25 mouse cellular contexts compared by ENCODE assay signal in the genomic region with DNA sequence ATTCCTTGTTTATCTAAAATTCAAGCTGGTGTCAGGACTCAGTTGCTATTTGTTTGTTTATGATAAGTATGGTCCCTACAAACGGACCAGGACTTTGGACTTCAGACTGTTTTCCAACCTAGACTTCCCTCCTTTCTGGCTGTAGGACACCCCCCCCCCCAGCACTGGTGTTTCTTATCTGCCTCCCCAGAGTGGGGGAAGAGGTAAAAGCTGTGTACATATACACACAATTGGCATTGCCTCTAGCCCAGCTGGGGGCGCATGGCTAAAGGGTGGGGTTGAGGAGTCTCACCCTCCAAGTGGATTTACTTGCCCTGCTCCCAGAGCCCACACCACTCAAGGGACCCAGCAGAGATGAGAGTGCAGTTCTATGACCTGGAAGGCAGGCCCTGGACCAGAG. TPM values are rescaled to one million over a fixed set of nuclear protein-coding genes. Genes with fewer than 3 reads are reported as not detected.
DNase-seq lines count a peak whose midpoint lies in the region; ATAC-seq and TF ChIP-seq lines count a peak whose summit lies in the region.
"Had no signal": no experiment of that assay in that cellular context is flagged by ENCODE, and none has a peak within 500 bp of the region (broad histone marks: within the 10 kb centered on the region; RNA-seq: fewer than 3 reads in every experiment).

No protein-coding gene starts in this region.

- no peaks in the 10 kb centered on the region for H3K9me3 ChIP-seq in heart, embryonic 14.5 days (ENCODE audit: control insufficient read depth, low read length)
- no peaks in the 10 kb centered on the region for H3K9me3 ChIP-seq in E14TG2a.4 (ENCODE audit: low read length)
- no peaks in the 10 kb centered on the region for H3K9me3 ChIP-seq in ES-E14 (ENCODE audit: control insufficient read depth, insufficient read depth, low read depth, low read length)
- H3K9me3 ChIP-seq in liver, postnatal 0 days (ENCODE audit: low read length) = no peaks in the 10 kb centered on the region
- no peaks in the 10 kb centered on the region for H3K9me3 ChIP-seq in embryonic facial prominence, embryonic 10.5 days
- H3K9me3 ChIP-seq: hindbrain, embryonic 15.5 days; limb, embryonic 10.5 days; midbrain, embryonic 13.5 days; neural tube, embryonic 13.5 days had no signal

- H3K9ac ChIP-seq in heart, embryonic 14.5 days (ENCODE audit: low read length) = no peak overlapping the region
- peak overlapping the region; percentile 42; the same call in 1 of the 2 replicates for H3K9ac ChIP-seq in ES-E14 (ENCODE audit: insufficient read depth, low read depth, low read length, poor library complexity, severe bottlenecking)
- no peak overlapping the region for H3K9ac ChIP-seq in liver, postnatal 0 days (replicated peaks)
- H3K9ac ChIP-seq: forebrain, postnatal 0 days; hindbrain, embryonic 15.5 days; liver, embryonic 14.5 days; midbrain, embryonic 13.5 days; neural tube, embryonic 13.5 days had no signal

- no peaks in the 10 kb centered on the region for H3K36me3 ChIP-seq in heart, embryonic 14.5 days (ENCODE audit: control insufficient read depth, insufficient read depth, low read length)
- H3K36me3 ChIP-seq in E14TG2a.4 (ENCODE audit: insufficient read depth, low read length) (peaks cover 4% of the 10 kb centered on the region; the same call in 1 of the 2 replicates), ES-E14 (ENCODE audit: control insufficient read depth, insufficient read depth, low read length, poor library complexity, severe bottlenecking) (no peaks in the 10 kb centered on the region)
- no peaks in the 10 kb centered on the region for H3K36me3 ChIP-seq in liver, postnatal 0 days (replicated peaks; ENCODE audit: insufficient read depth, low read length)
- no peaks in the 10 kb centered on the region for H3K36me3 ChIP-seq in embryonic facial prominence, embryonic 10.5 days (replicated peaks)
- H3K36me3 ChIP-seq: hindbrain, embryonic 15.5 days; limb, embryonic 10.5 days; midbrain, embryonic 13.5 days; neural tube, embryonic 13.5 days had no signal

- no peak for DNase-seq in heart, adult 8-10 months (ENCODE audit: low spot score)
- no peak for DNase-seq in ES-E14 (ENCODE audit: low read depth, low spot score)
- DNase-seq in liver, postnatal 0 days = no peak
- DNase-seq in embryonic facial prominence, embryonic 10.5 days (ENCODE audit: low spot score) = no peak
- DNase-seq in lung, postnatal 10 days = no peak
- DNase-seq in layer of hippocampus, adult 9-11 months = no peak
- DNase-seq: adrenal gland, postnatal 14 days; B cell, adult 2 months; cerebellum, adult 11 months; cerebellum, postnatal 14 days; forebrain, postnatal 0 days; kidney, adult 18-20 months; kidney, postnatal 36 days; right cerebral cortex, adult 18-20 months; thymus, adult 2 months had no signal

- WGBS in heart, embryonic 14.5 days = 54% methylated on average over 2 of the region's 2 CpGs
- 57% methylated on average over 2 of the region's 2 CpGs for whole genome bisulfite sequencing in liver, postnatal 0 days (ENCODE audit: insufficient replicate concordance)
- WGBS in embryonic facial prominence, embryonic 10.5 days = 88% methylated on average over 2 of the region's 2 CpGs

- no peak overlapping the region for H3K4me3 ChIP-seq in heart, embryonic 14.5 days (ENCODE audit: control insufficient read depth in 1 of 2, insufficient read depth in 1 of 2, low read depth in 1 of 2, low read length in 2 of 2)
- H3K4me3 ChIP-seq in E14TG2a.4 (replicated peaks; ENCODE audit: low read length) (peak overlapping the region; percentile 71), ES-E14 (ENCODE audit: insufficient read depth in 1 of 2, low read depth in 1 of 2, low read length in 2 of 2, poor library complexity in 1 of 2, severe bottlenecking in 1 of 2) (peak overlapping the region; percentile 14 to 51; a peak in 3 of 4 replicates)
- no peak overlapping the region for H3K4me3 ChIP-seq in liver, postnatal 0 days (ENCODE audit: low read depth, low read length)
- no peak overlapping the region for H3K4me3 ChIP-seq in embryonic facial prominence, embryonic 10.5 days
- H3K4me3 ChIP-seq: hindbrain, embryonic 15.5 days; limb, embryonic 10.5 days; midbrain, embryonic 13.5 days; neural tube, embryonic 13.5 days had no signal

- H3K4me2 ChIP-seq in heart, embryonic 14.5 days (ENCODE audit: low read length) = no peak overlapping the region
- H3K4me2 ChIP-seq in liver, postnatal 0 days (ENCODE audit: low read depth, low read length) = no peak overlapping the region
- H3K4me2 ChIP-seq: hindbrain, embryonic 15.5 days; midbrain, embryonic 13.5 days; neural tube, embryonic 13.5 days had no signal

- no peaks in the 10 kb centered on the region for H3K27me3 ChIP-seq in heart, embryonic 14.5 days (ENCODE audit: control insufficient read depth, insufficient read depth, low read length)
- no peaks in the 10 kb centered on the region for H3K27me3 ChIP-seq in E14TG2a.4 (ENCODE audit: insufficient read depth, low read length)
- H3K27me3 ChIP-seq in liver, postnatal 0 days (ENCODE audit: insufficient read depth, low read length) = no peaks in the 10 kb centered on the region
- no peaks in the 10 kb centered on the region for H3K27me3 ChIP-seq in embryonic facial prominence, embryonic 10.5 days (replicated peaks; ENCODE audit: low read depth, poor library complexity, severe bottlenecking)
- H3K27me3 ChIP-seq: hindbrain, embryonic 15.5 days; midbrain, embryonic 13.5 days; neural tube, embryonic 13.5 days; Patski had no signal

- no peak overlapping the region for H3K27ac ChIP-seq in heart, embryonic 14.5 days (replicated peaks in 1 of 2; ENCODE audit: control insufficient read depth in 1 of 2, insufficient read depth in 1 of 2, low read depth in 2 of 2, low read length in 2 of 2)
- peak overlapping the region; percentile 87 for H3K27ac ChIP-seq in ES-E14 (ENCODE audit: insufficient read depth, low read depth, low read length, poor library complexity, severe bottlenecking)
- H3K27ac ChIP-seq in liver, postnatal 0 days (ENCODE audit: low read depth) = no peak overlapping the region
- no peak overlapping the region for H3K27ac ChIP-seq in embryonic facial prominence, embryonic 10.5 days (replicated peaks)
- H3K27ac ChIP-seq: hindbrain, embryonic 15.5 days; limb, embryonic 10.5 days; liver, embryonic 14.5 days; midbrain, embryonic 13.5 days; neural tube, embryonic 13.5 days had no signal

- in situ Hi-C loops in ES-E14 (cut with MboI; ENCODE audit: low sequenced_read_pairs in 2 of 2, unreplicated experiment in 2 of 2) = no loop called here

- peaks cover 0 to 2% of the 10 kb centered on the region in 2 experiments; a peak in 2 of 4 replicates for H3K4me1 ChIP-seq in heart, embryonic 14.5 days (ENCODE audit: control insufficient read depth in 2 of 2, insufficient read depth in 2 of 2, low read length in 2 of 2)
- H3K4me1 ChIP-seq in E14TG2a.4 (replicated peaks; ENCODE audit: low read depth, low read length) = peaks cover 62% of the 10 kb centered on the region
- H3K4me1 ChIP-seq in ES-E14 (ENCODE audit: control insufficient read depth in 2 of 2, insufficient read depth in 2 of 2, low read length in 2 of 2, poor library complexity in 1 of 2) = peaks cover 5 to 17% of the 10 kb centered on the region in 2 experiments; a peak in 3 of 4 replicates
- peaks cover 12% of the 10 kb centered on the region for H3K4me1 ChIP-seq in liver, postnatal 0 days (ENCODE audit: insufficient read depth)
- 0 out of 2 replicates have a peak, but pooled peaks cover 5% of the 10 kb centered on the region for H3K4me1 ChIP-seq in embryonic facial prominence, embryonic 10.5 days
- H3K4me1 ChIP-seq: hindbrain, embryonic 15.5 days; midbrain, embryonic 13.5 days; neural tube, embryonic 13.5 days had no signal

- 0 out of 2 replicates have a peak, but pooled peaks have one; percentile 26 for ATAC-seq in heart, embryonic 14.5 days (ENCODE audit: insufficient number of reproducible peaks, insufficient read depth, low FRiP score, low read depth)
- peak; percentile 73 for ATAC-seq in liver, postnatal 0 days
- ATAC-seq: forebrain, postnatal 0 days; midbrain, embryonic 13.5 days; Patski had no signal

- no peak for TF ChIP-seq CTCF in E14TG2a.4 (conservative IDR thresholded peaks at IDR 0.05; ENCODE audit: low read length)
- TF ChIP-seq CTCF in liver, postnatal 0 days (IDR thresholded peaks at IDR 0.05; ENCODE audit: low read depth) = no peak

- no peak for TF ChIP-seq EP300 in liver, postnatal 0 days (IDR thresholded peaks at IDR 0.05; ENCODE audit: low read depth)

TF ChIP-seq in ES-E14, 5 proteins besides CTCF, POLR2A, EP300 and RAD21:
- TF ChIP-seq HCFC1 (IDR thresholded peaks at IDR 0.05; ENCODE audit: borderline replicate concordance, insufficient read depth, low read length) (no peak), ZNF384 (IDR thresholded peaks at IDR 0.05; ENCODE audit: low read depth, low read length) (no peak), CHD2 (IDR thresholded peaks at IDR 0.05; ENCODE audit: low read depth, low read length) (no peak), ZC3H11A (IDR thresholded peaks at IDR 0.05; ENCODE audit: borderline replicate concordance, low read depth, low read length) (no peak), MAFK (IDR thresholded peaks at IDR 0.05; ENCODE audit: insufficient read depth, low read depth, low read length) (no peak)

RNA-seq across cellular contexts. Expression of a gene that starts 30.3 kb away (rescaled TPM):
- 4.4 and 7.0 TPM in 2 replicates for polyA plus RNA-seq in heart, embryonic 14.5 days (2014; fragmentation: Nextera tagmentation; extraction: Ambion mirVana)
- total RNA-seq in heart, adult 8-10 months (2022) = under 1 TPM; 0.06 to 0.14 (median 0.12) TPM
- total RNA-seq in ES-E14 (2012; rRNA removed) = 0.13 TPM in 1 of 2 replicates, not detected in the other
- 0.09 and 0.12 TPM in 2 replicates for polyA plus RNA-seq in liver, postnatal 0 days (2015; fragmentation: Nextera tagmentation; extraction: Ambion mirVana)
- polyA plus RNA-seq in embryonic facial prominence, embryonic 10.5 days (2016; fragmentation: Nextera tagmentation; extraction: Ambion mirVana) = 0.75 and 1.7 TPM in 2 replicates
- total RNA-seq: adrenal gland, postnatal 14 days; gastrocnemius, adult 18-20 months; granulocyte monocyte progenitor cell, adult 5-6 weeks had no signal

RNA-seq across cellular contexts. Expression of a gene that starts 40.3 kb away (rescaled TPM):
- polyA plus RNA-seq in heart, embryonic 14.5 days (2014; fragmentation: Nextera tagmentation; extraction: Ambion mirVana) = 3.1 and 3.6 TPM in 2 replicates
- total RNA-seq in heart, adult 8-10 months (2022) = 10 to 100 TPM; 16.2 to 19.5 (median 16.6) TPM
- 27.2 and 45.5 TPM in 2 replicates for total RNA-seq in ES-E14 (2012; rRNA removed)
- 4.3 and 7.0 TPM in 2 replicates for polyA plus RNA-seq in liver, postnatal 0 days (2015; fragmentation: Nextera tagmentation; extraction: Ambion mirVana)
- polyA plus RNA-seq in embryonic facial prominence, embryonic 10.5 days (2016; fragmentation: Nextera tagmentation; extraction: Ambion mirVana) = 1.5 and 1.8 TPM in 2 replicates

Comparison
In these comparisons a context has a peak if more than half of its experiments do, and no peak if none do; other contexts are left out.
1. H3K4me3 ChIP-seq: peak in E14TG2a.4 (single experiment) and ES-E14 (2 of 2); none in heart, embryonic 14.5 days (0 of 2), liver, postnatal 0 days (single experiment) and embryonic facial prominence, embryonic 10.5 days (single experiment).